Mouse (Mus musculus) adrenal gland, postnatal 4 days (tissue): ENCODE data around the gene Hnrnpa0. TPM values are rescaled to one million over a fixed set of nuclear protein-coding genes. Genes with fewer than 3 reads are reported as not detected.
A peak's percentile ranks its signal among the peaks of the same experiment; 100 is the strongest.

Experiments used
- DNase-seq, 2 experiments: peaks; one replicate each; pipeline ENCODE4 v3.0.0; 2021 to 2022; ENCODE audit warnings: low spot score in 2 of 2, mixed read lengths in 2 of 2
- total RNA-seq, 2 experiments: library from RNA; stranded (reverse); gene quantifications; 2 replicates each; pipeline ENCODE4 v1.2.3; 2021

The Hnrnpa0 gene
- total RNA-seq, 2 experiments from 2014 or later, result 214 TPM

DNA sequence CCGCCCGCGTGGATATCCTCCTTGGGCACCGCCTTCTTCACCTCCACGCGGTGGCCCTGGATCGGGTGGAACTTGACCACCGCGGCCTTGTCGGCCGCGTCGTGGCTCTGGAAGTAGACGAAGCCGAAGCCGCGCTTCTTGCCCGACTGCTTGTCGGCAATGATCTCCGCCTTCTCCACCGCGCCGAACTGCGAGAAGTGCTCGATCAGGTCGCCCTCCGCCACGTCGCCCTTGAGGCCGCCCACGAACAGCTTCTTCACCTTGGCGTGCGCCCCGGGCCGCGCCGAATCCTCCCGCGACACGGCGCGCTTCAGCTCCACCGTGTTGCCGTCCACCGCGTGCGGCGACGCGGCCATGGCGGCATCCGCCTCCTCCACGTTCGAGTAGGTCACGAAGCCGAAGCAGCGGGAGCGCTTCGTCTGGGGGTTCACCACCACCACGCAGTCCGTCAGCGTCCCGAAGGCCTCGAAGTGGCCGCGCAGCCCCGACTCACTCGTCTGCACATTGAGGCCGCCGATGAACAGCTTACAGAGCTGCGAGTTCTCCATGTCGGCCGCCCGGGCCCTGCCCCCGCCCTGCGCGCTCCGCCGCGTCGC, 492 bp downstream of the Hnrnpa0 start:
- DNase-seq, result peak; percentile 30 to 39

DNA sequence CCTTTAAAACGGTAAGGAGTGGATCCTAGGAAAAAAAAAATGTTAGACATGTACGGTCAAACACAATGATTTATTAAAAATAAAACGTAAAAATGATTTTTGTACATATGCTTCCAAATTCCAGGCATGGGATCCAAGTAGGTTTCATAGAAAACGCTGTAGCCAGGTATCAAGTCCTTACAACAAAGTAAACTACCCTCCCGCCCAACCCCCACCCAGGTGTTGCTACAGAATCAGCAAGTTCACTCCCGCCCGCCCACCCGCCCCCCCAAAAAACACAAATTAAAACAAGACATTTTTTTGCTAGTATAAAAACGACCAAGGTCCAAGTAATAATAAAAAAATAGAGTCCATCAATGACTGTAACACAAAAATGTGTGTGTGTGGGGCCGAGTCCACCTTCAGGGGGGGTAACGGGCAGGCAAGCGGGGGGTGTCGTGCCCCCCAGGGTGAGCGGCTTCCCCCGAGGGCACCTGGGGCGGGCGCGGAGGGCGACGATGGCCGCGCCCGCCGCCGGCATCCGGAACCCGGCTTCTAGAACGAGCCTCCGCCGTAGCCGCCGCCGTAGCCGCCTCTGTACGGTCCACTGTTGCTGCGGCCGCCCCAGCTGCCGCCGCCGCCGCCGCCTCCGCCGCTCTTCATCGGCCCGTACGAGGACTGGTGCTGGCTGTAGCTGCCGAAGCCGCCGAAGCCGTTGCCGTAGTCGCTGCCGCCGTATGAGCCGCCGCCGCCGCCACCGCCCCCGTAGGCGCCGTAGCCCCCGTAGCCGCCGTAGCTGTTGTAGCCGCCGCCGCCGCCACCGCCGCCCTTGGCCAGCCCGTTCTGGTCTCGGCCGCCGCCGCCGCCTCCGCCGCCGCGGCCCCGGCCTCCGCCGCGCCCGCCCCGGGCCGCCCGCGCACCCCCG, 1.2 kb downstream of the Hnrnpa0 start:
- no peak for DNase-seq

DNA sequence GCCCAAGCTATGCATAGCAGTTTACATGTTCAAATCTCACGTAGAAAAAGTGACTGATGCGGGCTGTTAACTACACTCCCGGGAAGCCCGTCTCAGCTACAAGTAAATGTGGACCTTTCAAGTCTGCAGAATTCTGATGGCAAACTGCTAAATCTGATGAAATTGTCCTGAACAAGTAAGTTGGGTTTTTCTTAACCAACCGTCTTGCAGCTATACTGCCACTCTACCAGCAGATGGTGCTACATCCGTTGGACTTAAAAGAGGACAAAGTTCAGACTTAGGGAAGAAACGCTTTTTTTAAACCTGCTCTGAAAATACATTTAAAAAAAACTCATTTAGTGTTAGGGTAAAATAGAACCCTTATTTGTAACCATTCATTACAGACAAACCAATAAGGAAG, 2.2 kb downstream of the Hnrnpa0 start:
- no peak for DNase-seq

DNA sequence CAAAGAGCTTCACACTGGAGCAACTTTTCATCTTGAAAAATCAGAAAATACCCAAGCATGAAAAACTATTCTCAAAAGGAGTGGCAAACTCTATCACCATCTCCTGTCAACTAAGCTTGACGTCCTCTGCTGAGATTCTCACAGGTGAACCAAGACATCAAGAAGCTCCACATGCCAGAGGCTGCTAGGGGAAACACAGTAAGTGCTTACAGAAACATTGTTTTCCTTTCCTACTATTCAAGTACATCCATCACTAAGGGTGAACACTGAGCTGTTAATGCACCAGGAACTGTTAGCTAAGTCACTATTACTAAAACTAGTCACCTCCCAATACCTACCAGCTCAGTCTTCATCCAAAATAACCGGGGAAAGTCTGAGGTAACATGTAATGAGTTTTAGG, 3.4 kb downstream of the Hnrnpa0 start:
- DNase-seq, result no peak

DNA sequence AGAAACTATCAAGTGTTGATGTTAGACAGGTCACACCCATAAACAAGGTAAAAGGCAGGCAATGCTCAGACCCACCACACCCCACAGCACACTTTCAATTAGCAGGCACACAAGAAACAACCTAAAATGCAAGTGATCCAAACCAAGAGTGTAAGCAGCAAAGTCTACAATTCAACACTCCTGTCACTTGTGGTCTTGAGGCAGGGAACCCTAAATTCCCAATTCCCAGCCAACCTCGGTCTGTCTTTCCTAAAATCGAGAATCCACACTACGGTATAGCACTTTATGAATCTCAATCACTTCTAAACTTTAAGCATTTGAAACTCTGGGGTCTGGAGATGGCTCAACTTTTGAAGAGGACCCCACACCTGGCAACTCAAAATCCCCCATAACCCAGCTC, 4.1 kb downstream of the Hnrnpa0 start:
- no peak for DNase-seq

DNA sequence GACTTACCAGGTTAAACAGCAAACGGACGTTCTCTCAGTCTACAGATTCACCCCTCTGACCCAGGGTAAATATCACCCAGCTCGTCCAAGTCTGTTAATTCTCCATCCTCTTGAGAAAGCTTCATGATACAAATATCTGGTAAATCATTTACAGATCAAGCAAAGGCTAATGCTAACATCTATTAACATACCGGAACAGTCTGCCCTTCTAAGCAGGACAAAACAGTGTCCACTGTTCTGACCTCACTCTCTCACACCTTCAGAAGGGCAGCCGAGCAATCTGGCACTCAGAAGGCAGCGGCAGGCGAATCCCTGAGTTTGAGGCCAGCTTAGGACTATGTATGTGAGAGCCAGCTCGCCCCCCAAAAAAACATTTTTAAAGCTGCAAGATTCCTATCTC, 5.0 kb downstream of the Hnrnpa0 start:
- DNase-seq, result no peak

DNA sequence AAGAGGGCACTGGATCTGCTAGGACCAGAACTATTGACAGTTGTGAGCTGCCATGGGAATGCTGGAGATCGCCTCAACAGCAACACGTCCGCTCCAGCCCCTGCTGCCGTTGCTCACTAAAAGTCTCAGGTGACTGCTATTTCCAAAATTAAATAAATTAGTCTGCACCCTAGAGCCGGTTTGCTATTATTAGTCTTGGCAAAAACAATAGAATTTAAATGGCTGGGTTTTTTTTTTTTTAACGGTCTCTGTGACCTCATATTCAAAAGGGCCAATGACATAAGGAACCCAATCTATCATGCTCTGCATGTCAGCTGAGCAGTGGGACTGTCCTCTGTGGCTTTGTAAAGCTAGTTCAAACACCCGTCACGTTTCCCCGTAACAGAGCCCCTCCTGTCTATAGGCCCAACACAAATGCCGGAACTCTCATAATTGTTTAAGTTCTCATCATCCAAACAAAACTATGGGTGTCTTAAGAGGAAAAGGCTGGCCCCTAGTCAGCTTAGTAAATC, 5.5 kb downstream of the Hnrnpa0 start:
- no peak for DNase-seq

DNA sequence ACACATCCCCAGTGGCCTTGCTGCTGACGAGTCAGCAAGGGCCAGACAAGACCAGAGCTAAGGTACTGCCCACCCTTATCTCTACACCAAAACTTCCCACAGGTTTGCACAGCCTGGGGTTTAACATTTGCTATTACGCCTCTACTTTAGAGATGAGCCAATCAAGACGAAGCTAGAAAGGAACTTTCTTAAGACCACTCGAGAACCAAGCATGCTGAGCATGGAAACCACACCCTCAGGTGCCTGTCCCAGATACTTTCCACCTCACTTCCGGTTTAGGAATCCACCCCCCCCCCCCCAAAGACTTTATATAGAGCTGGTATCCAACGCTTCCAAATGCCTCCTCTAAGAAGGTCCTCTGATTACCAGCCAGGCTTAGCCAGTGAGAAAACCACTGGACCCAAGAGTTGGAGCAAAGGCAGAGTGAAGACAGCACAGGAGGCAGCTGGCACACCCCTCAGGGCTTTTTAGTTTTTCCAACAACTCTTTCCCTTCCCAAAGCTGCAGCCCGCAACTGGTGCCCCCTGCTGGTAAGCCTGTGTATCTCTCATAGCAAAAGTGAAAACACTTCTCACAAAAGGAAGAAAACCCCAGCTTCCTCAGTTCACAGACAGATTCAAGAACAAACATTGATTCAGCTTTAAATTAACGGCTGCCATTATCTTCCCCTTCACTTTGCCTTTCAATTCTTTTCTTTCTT, 10.9 kb downstream of the Hnrnpa0 start:
- peak in 1 of 2 experiments; percentile 59 for DNase-seq

DNA sequence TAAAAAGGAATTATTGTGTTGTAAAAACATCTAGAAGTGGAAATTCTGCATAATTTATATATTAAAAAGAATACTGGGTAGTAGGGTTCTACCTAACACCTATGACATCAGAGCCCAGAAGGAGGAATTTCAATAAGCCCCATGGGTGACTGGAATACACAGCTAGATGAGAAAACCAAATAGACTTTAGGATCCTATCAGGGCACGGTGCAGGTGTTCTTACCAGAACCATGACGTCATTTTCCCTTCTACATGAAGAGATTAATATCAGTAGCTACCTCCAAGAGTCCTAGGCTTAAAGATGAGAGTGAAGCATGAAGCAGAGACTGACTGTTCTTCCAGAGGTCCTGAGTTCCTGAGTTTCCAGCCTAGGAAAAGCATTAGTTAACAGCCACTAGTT, 11.6 kb downstream of the Hnrnpa0 start:
- no peak for DNase-seq

DNA sequence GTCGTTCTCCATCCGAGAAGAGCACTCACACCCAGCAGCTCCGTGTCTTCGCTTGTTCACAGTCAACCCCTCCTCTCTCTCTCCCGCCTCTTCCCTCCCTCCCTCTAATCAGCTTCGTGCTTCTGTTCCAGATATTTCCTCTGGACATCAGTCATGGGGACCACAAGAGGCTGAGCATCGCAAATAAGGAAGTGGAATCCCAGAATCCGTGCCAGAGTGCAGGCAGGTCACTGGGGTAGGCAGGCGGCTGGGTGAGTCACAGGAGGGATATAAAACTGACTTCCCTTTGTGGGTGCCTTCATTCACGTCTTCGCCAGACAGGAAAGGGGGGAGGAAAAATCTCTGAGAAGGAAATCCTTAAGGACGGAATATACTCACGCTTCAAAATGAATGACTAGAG, 13.1 kb downstream of the Hnrnpa0 start:
- no peak for DNase-seq

DNA sequence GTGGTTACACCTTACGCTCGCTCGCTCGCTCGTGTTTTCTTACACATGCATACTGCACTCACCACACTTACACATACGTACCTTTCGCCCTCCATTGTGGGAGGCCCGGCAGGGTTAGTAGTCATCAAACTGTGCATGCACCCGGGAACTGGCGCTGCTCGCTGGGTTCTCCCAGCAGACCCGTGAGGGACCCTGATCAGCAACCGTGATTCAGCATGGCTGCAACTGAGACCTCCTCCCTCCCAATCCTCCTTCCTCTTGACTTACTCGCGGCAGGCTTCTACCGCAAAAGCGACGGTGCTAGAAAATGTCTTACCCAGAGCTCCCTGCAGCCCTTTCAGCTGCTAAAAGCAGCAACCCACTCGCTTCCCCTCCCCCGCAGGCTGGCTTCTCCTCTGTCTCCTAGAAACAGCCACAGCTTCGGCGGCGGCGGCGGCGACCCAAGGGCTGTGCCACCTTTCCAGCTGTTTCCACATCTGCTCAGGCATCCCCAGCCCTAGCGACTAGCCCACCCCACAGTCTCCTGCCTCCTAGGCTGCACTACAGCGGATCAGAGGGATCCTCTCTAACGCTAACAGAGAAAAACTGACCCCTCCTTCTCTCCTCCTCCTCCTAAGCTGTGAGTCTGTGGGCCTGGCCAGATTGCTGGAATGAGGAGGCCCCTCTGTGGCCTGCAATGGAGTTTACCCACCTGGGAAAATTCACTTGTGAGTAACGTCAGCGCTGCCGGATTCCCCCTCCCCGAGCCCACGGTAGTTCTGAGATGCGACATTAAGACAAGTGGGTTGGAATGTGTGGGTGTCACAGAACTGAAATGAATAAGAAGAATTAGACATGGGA, 15.1 kb downstream of the Hnrnpa0 start, which contains the start of gene Klhl3:
Gene Klhl3, minus strand, starts transcription at position 532 of the 840 bp plus-strand sequence.
- peak in 1 of 2 experiments; percentile 45 for DNase-seq

DNA sequence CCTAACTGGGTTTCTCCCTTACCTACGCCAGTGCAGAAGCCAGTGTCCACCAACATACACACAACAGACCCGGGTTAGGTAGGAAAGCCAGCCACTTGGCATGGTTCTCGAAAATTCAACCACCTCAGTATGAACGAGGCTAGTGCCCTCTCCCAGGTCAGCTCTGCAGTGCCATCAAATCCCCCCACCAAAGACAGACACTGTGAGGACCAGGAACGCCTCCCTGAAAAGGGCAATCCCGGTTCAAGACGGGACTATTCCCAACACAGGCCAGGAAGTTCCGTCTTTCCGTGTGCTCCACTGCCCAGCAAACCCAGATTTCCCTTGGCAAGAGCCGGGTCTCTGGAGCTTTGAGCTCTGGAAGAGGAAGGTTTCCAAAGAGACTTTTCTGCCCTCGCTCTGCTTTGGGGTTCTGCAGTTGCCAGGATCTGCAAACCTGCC, 15.7 kb downstream of the Hnrnpa0 start:
- DNase-seq, result no peak

DNA sequence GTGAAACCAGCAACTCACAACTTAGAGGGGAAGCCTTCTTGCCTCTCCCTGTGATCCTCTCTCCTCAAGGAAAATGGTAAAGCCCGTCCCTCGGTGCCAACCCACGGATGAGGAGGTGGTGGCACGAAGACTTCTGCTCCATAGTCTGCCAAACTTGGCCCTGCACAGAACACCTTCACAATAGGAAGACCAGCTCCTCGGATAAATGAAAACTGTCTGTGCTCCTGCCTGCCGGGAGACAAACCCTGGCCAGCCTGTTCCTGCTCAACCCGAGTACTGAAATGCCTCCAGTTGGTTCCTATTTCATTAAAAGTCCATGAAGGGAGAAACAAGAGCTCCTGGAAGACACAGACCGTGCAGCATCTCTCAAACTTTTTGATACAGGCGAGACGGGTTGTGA, 16.2 kb downstream of the Hnrnpa0 start:
- DNase-seq, result no peak

DNA sequence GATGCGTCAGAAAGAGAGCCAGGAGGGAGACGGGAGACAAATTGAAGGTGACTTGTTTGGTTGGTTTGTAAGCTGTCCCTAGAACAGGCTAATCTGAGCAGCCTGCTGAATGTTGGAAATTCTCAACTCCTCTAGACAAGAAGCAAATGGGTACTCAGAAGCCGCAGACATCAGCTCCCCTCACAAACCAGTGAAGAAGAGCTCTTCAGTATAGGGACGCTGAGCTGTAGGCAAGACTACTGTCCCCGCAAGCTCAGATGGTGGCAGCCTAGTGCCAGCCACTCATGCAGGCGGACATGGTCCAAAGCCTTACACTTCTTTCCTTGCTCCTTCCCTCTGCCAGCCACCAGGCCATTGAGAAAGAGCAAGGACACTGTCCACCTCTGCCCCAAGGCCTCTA, 17.1 kb downstream of the Hnrnpa0 start:
- no peak for DNase-seq

DNA sequence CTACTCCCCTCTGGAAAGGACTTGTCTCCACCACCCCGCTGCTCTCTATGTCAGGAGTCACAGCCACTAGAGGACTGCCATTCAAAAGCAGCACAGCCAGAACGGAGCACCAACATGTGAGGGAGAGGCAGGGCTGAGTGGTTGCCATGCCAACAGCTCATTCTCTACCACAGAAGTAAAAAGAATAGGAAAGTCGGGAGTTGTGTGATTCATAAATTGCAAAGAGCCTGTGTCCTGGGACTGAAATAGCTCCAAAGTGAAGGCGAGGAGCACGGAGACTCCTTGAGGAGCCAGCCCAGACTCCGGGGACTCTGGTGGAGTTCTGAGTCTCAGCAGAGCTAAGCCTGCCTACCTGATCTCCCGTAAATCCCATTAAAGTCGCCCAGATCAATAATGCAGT, 37.7 kb downstream of the Hnrnpa0 start:
- DNase-seq, result no peak

DNA sequence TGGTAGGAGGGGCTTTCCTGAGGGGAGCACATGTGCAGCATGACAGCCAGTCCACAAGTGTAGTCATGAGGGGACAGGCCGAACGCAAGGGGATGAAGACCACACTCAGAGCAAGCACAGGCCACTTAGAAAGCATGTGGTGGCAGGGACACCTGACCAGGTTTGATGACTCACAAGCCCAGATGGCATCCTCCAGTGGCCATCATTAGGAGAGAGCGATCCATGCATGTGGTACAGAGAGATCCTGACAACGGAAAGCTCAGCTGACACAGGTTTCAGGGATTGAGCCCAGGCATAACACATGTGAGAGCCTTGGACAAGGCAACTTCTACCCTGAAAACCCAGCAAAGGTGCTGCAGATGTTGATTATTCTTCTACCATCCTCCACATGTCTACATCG, 44.0 kb downstream of the Hnrnpa0 start:
- no peak for DNase-seq

DNA sequence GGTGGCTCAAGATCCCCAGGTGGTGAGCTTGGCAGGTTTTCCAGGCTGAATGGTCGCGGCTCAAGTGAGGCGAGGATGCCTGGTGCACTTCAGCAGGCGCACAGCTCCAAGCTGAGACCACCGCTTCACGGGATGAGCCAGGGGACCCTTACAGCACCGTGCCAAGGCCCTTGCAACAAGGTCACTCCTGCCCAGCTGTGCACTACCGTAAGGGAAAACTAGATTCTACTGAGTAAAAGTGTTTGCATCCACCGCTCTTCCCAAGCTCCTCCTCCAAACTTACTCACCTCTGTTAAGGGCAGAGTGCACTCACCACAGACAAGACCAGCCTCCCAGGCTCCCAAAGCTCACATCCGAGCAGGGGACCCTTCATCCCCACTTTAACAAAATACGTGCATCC, 44.8 kb downstream of the Hnrnpa0 start:
- DNase-seq, result no peak

DNA sequence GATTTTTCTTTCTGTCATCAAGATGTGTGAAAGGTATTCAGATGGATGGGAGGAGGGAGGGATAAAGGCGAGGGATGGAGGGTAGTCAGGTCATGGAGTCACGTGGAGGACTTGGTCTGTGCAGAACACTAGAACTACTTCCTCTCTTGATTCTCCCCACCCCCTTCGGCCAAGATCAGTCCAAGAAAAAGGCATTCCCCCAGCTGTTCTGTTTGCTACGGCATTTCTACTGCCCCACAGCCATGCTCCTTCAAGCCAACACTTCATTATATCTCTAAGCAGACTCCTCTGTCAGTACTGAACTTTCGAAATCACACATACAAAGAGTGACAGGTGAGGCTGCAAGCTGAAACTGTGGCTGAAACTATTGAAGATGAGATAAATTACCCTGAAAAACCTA, 45.3 kb downstream of the Hnrnpa0 start:
- no peak for DNase-seq

DNA sequence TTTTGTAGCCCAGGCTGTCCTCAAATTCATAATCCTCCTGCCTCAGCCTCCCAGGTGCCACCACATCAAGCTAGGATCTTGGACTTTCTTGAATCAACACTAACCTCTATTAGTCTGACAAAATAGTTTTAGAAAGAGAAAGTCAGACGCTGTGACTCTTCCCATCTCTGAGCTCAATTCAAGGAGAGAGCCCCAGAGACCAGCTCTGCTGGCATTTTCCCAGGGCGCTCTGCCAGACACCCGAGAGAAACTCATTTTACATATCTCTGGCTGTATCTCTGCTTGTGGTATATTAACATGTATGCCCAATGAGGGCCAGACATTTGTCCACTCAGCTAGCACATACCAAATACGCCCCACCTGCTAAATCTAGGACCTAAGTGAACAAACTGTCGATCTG, 50.0 kb downstream of the Hnrnpa0 start:
- DNase-seq, result no peak
